Mouse (Mus musculus) neural tube, embryonic 15.5 days (tissue): ENCODE measurements around the gene Gm7579. TPM values are rescaled to one million over a fixed set of nuclear protein-coding genes. Genes with fewer than 3 reads are reported as not detected.
"Not testable (repeated sequence)": the region's sequence is repeated elsewhere in the genome, so short reads cannot be mapped to it uniquely, and the experiment has no call there.

Source experiments
- ATAC-seq: fragments of 200-750 bp; cut with Nextera tagmentation; 2 replicates; pipeline ENCODE4 v1.8.0; 2017; ENCODE audit warnings: mild to moderate bottlenecking, moderate TSS enrichment, moderate library complexity; ENCODE audit not compliant: low FRiP score
- H3K27ac ChIP-seq: fragments of 300-500 bp; sonication (generic); replicated peaks from 2 replicates; pipeline ENCODE4 v1.5.1; 2015; ENCODE audit warnings: mild to moderate bottlenecking, inconsistent platforms
- H3K27me3 ChIP-seq: fragments of 300-500 bp; sonication (generic); replicated peaks from 2 replicates; pipeline ENCODE4 v1.6.1; 2015; ENCODE audit warnings: inconsistent platforms
- H3K36me3 ChIP-seq: fragments of 300-500 bp; sonication (generic); 2 replicates; pipeline ENCODE4 v1.6.1; 2015; ENCODE audit warnings: inconsistent platforms
- H3K4me1 ChIP-seq: fragments of 300-500 bp; sonication (generic); 2 replicates; pipeline ENCODE4 v1.6.1; 2015; ENCODE audit warnings: inconsistent platforms
- H3K4me2 ChIP-seq: fragments of 300-500 bp; sonication (generic); 2 replicates; pipeline ENCODE4 v1.6.1; 2015; ENCODE audit warnings: inconsistent platforms, mild to moderate bottlenecking, moderate library complexity
- H3K4me3 ChIP-seq: fragments of 300-500 bp; sonication (generic); replicated peaks from 2 replicates; pipeline ENCODE4 v1.5.1; 2015; ENCODE audit warnings: mild to moderate bottlenecking, inconsistent platforms
- H3K9ac ChIP-seq: fragments of 300-500 bp; sonication (generic); replicated peaks from 2 replicates; pipeline ENCODE4 v1.6.1; 2015; ENCODE audit warnings: mild to moderate bottlenecking, inconsistent platforms
- H3K9me3 ChIP-seq: fragments of 300-500 bp; sonication (generic); replicated peaks from 2 replicates; pipeline ENCODE4 v1.6.1; 2016; ENCODE audit warnings: inconsistent platforms
- WGBS: fragments of 180-500 bp; shearing (Covaris S2); methylation state at CpG from one replicate; pipeline ENCODE4 v1.1.7; 2015; ENCODE audit warnings: mixed read lengths; 5-methylcytosine and 5-hydroxymethylcytosine counted together
- polyA plus RNA-seq: library from polyadenylated mRNA; unstranded; fragments of >200 nt; fragmentation: Nextera tagmentation; extraction: Ambion mirVana; gene quantifications from 2 replicates; pipeline ENCODE4 v1.2.1, GENCODE M21; 2015

Gene Gm7579
- polyA plus RNA-seq: not detected in 2 replicates

- Histone ChIP-seq H3K4me1 (no peaks in the 10 kb centered on the region), H3K4me2 (no peak within 1 kb of the TSS), H3K9me3 (no peaks in the 10 kb centered on the region), H3K27ac (no peak within 1 kb of the TSS), H3K4me3 (no peak within 1 kb of the TSS), H3K27me3 (no peaks in the 10 kb centered on the region), H3K36me3 (no peaks in the 10 kb centered on the region), H3K9ac (no peak within 1 kb of the TSS)
- 64% methylated on average over 1 of the region's 1 CpGs for WGBS
- no peak for ATAC-seq
Measured at GRCm38 (mm10) chr7:142211559-142211958, at the start of gene Gm7579. Gm7579 (plus strand) TSS chr7:142211859.

GRCm38 (mm10) chr7:142165639-142166038, 46.0 kb upstream of the Gm7579 start, which contains the start of gene Gm4553:
Gm4553 (minus strand) TSS chr7:142165739.
- H3K9ac ChIP-seq, H3K27ac ChIP-seq, ATAC-seq, H3K9me3 ChIP-seq, H3K27me3 ChIP-seq, H3K4me3 ChIP-seq, H3K4me1 ChIP-seq, H3K4me2 ChIP-seq, H3K36me3 ChIP-seq: not testable (repeated sequence)

- Histone ChIP-seq H3K27ac (no peak overlapping the region), H3K9me3 (no peaks in the 10 kb centered on the region), H3K36me3 (no peaks in the 10 kb centered on the region), H3K27me3 (no peaks in the 10 kb centered on the region), H3K4me2 (no peak overlapping the region), H3K4me3 (no peak overlapping the region), H3K4me1 (no peaks in the 10 kb centered on the region), H3K9ac (no peak overlapping the region)
- no peak for ATAC-seq
- WGBS: 51% methylated on average over 3 of the region's 3 CpGs
Measured at GRCm38 (mm10) chr7:142169836-142170235, 41.8 kb upstream of the Gm7579 start.

GRCm38 (mm10) chr7:142175905-142176304, 35.8 kb upstream of the Gm7579 start, which contains the start of gene Krtap5-2:
Krtap5-2 (minus strand) TSS chr7:142176005.
- H3K4me2 ChIP-seq, H3K4me1 ChIP-seq, H3K36me3 ChIP-seq, H3K27me3 ChIP-seq, H3K27ac ChIP-seq, H3K9ac ChIP-seq, H3K9me3 ChIP-seq, H3K4me3 ChIP-seq, ATAC-seq: not testable (repeated sequence)

GRCm38 (mm10) chr7:142178685-142179084, 33.0 kb upstream of the Gm7579 start:
- ATAC-seq: no peak
- Histone ChIP-seq H3K27me3 (no peaks in the 10 kb centered on the region), H3K9me3 (no peaks in the 10 kb centered on the region), H3K36me3 (no peaks in the 10 kb centered on the region), H3K27ac (no peak overlapping the region), H3K9ac (no peak overlapping the region), H3K4me1 (no peaks in the 10 kb centered on the region), H3K4me3 (no peak overlapping the region), H3K4me2 (no peak overlapping the region)
- WGBS: 84% methylated on average over 1 of the region's 1 CpGs

GRCm38 (mm10) chr7:142181021-142181420, 30.6 kb upstream of the Gm7579 start:
- H3K27ac ChIP-seq: no peak overlapping the region
- no peak overlapping the region for H3K4me3 ChIP-seq
- H3K27me3 ChIP-seq: no peaks in the 10 kb centered on the region
- H3K4me2 ChIP-seq: no peak overlapping the region
- no peak overlapping the region for H3K9ac ChIP-seq
- no peak for ATAC-seq
- WGBS: 67% methylated on average over 1 of the region's 1 CpGs
- H3K36me3 ChIP-seq: no peaks in the 10 kb centered on the region
- H3K4me1 ChIP-seq: no peaks in the 10 kb centered on the region
- no peaks in the 10 kb centered on the region for H3K9me3 ChIP-seq

- 75% methylated on average over 2 of the region's 2 CpGs for WGBS
- Histone ChIP-seq H3K9me3 (no peaks in the 10 kb centered on the region), H3K36me3 (no peaks in the 10 kb centered on the region), H3K4me3 (no peak overlapping the region), H3K9ac (no peak overlapping the region), H3K4me1 (no peaks in the 10 kb centered on the region), H3K4me2 (no peak overlapping the region), H3K27ac (no peak overlapping the region), H3K27me3 (no peaks in the 10 kb centered on the region)
- ATAC-seq: no peak
Measured at GRCm38 (mm10) chr7:142188156-142188555, 23.5 kb upstream of the Gm7579 start.

- no peaks in the 10 kb centered on the region for H3K27me3 ChIP-seq
- H3K4me1 ChIP-seq: no peaks in the 10 kb centered on the region
- H3K27ac ChIP-seq: no peak within 1 kb of the TSS
- no peaks in the 10 kb centered on the region for H3K36me3 ChIP-seq
- 55% methylated on average over 2 of the region's 2 CpGs for WGBS
- no peak within 1 kb of the TSS for H3K9ac ChIP-seq
- no peak for ATAC-seq
- H3K4me2 ChIP-seq: no peak within 1 kb of the TSS
- no peaks in the 10 kb centered on the region for H3K9me3 ChIP-seq
- H3K4me3 ChIP-seq: no peak within 1 kb of the TSS
Measured at GRCm38 (mm10) chr7:142190289-142190688, 21.4 kb upstream of the Gm7579 start, which contains the start of gene Gm10153. Gm10153 (minus strand) TSS chr7:142190389.

- Histone ChIP-seq H3K4me1 (no peaks in the 10 kb centered on the region), H3K27ac (no peak overlapping the region), H3K9me3 (no peaks in the 10 kb centered on the region), H3K4me2 (no peak overlapping the region), H3K9ac (no peak overlapping the region), H3K36me3 (no peaks in the 10 kb centered on the region), H3K4me3 (no peak overlapping the region), H3K27me3 (no peaks in the 10 kb centered on the region)
- WGBS: 83% methylated on average over 2 of the region's 2 CpGs
- ATAC-seq: no peak
Measured at GRCm38 (mm10) chr7:142198748-142199147, 12.9 kb upstream of the Gm7579 start.

GRCm38 (mm10) chr7:142201064-142201463, 10.6 kb upstream of the Gm7579 start, which contains the start of gene Krtap5-3:
Krtap5-3 (plus strand) TSS chr7:142201364.
- no peaks in the 10 kb centered on the region for H3K27me3 ChIP-seq
- H3K4me1 ChIP-seq: no peaks in the 10 kb centered on the region
- H3K4me3 ChIP-seq: no peak within 1 kb of the TSS
- H3K36me3 ChIP-seq: no peaks in the 10 kb centered on the region
- H3K9me3 ChIP-seq: no peaks in the 10 kb centered on the region
- WGBS: 80% methylated on average over 1 of the region's 1 CpGs
- H3K9ac ChIP-seq: no peak within 1 kb of the TSS
- H3K27ac ChIP-seq: no peak within 1 kb of the TSS
- ATAC-seq: no peak
- no peak within 1 kb of the TSS for H3K4me2 ChIP-seq

- ATAC-seq: no peak
Measured at GRCm38 (mm10) chr7:142205488-142205887, 6.2 kb upstream of the Gm7579 start.

GRCm38 (mm10) chr7:142206891-142207290, 4.8 kb upstream of the Gm7579 start:
- ATAC-seq, H3K9ac ChIP-seq, H3K4me2 ChIP-seq, H3K27me3 ChIP-seq, H3K36me3 ChIP-seq, H3K4me1 ChIP-seq, H3K27ac ChIP-seq, H3K4me3 ChIP-seq, H3K9me3 ChIP-seq: not testable (repeated sequence)
- WGBS: 78% methylated on average over 5 of the region's 5 CpGs

More at GRCm38 (mm10) chr7:142205488-142205887, 6.2 kb upstream of the Gm7579 start:
- no peaks in the 10 kb centered on the region for H3K36me3 ChIP-seq
- H3K4me2 ChIP-seq: no peak overlapping the region
- H3K27me3 ChIP-seq: no peaks in the 10 kb centered on the region
- no peaks in the 10 kb centered on the region for H3K4me1 ChIP-seq
- H3K4me3 ChIP-seq: no peak overlapping the region
- H3K9me3 ChIP-seq: no peaks in the 10 kb centered on the region
- H3K9ac ChIP-seq: no peak overlapping the region
- no peak overlapping the region for H3K27ac ChIP-seq

GRCm38 (mm10) chr7:142212136-142212535, 477 bp downstream of the Gm7579 start:
- not testable (repeated sequence) for H3K27me3 ChIP-seq, ATAC-seq, H3K4me2 ChIP-seq, H3K36me3 ChIP-seq, H3K9ac ChIP-seq, H3K4me3 ChIP-seq, H3K9me3 ChIP-seq, H3K4me1 ChIP-seq, H3K27ac ChIP-seq
- WGBS: 57% methylated on average over 1 of the region's 1 CpGs
